Mouse (Mus musculus) CH12.LX (cell line): ENCODE measurements around the gene Fam173a. TPM values are rescaled to one million over a fixed set of nuclear protein-coding genes. Genes with fewer than 3 reads are reported as not detected.

ENCODE experiments used
- DNase-seq: peaks from one replicate; pipeline ENCODE4 v3.0.0-alpha.2; 2013; ENCODE audit errors: extremely low read depth
- H3K27ac ChIP-seq: 2 replicates; pipeline ENCODE4 v1.5.1; 2012; ENCODE audit warnings: low read depth, mild to moderate bottlenecking, control low read depth, moderate library complexity; ENCODE audit not compliant: insufficient read depth
- H3K27me3 ChIP-seq: replicated peaks from 2 replicates; pipeline ENCODE3; 2012; ENCODE audit warnings: inconsistent platforms
- H3K36me3 ChIP-seq, 2 experiments: replicated peaks in 1 of 2; 2 replicates each; pipeline versions ENCODE3 to v1.6.1; 2012; ENCODE audit warnings: inconsistent platforms in 1 of 2, low read length in 1 of 2, mild to moderate bottlenecking in 1 of 2, mixed read lengths in 1 of 2, moderate library complexity in 1 of 2; ENCODE audit not compliant: control insufficient read depth in 1 of 2, insufficient read depth in 1 of 2
- H3K4me1 ChIP-seq, 2 experiments: 2 replicates each; pipeline ENCODE4 v1.6.1; 2012; ENCODE audit warnings: inconsistent platforms in 1 of 2, moderate library complexity in 1 of 2; ENCODE audit not compliant: insufficient read depth in 2 of 2, control insufficient read depth in 1 of 2
- H3K4me2 ChIP-seq: 2 replicates; pipeline ENCODE4 v1.6.1; 2012; ENCODE audit warnings: low read depth, mild to moderate bottlenecking, control low read depth; ENCODE audit not compliant: poor library complexity, insufficient read depth, severe bottlenecking
- H3K4me3 ChIP-seq, 3 experiments: fragments of 150-350 bp in 1 of 3; sonication (generic) in 1 of 3; replicated peaks in 1 of 3; 2 replicates each; pipeline versions ENCODE3 to v1.5.1; 2011 to 2012; ENCODE audit warnings: low read depth in 2 of 3, low read length in 2 of 3, mild to moderate bottlenecking in 2 of 3, moderate library complexity in 2 of 3, control low read depth in 1 of 3, improper control_type of control experiment in 1 of 3, inconsistent platforms in 1 of 3, mixed read lengths in 1 of 3; ENCODE audit not compliant: poor library complexity in 1 of 3
- H3K79me2 ChIP-seq: replicated peaks from 2 replicates; pipeline ENCODE4 v1.6.1; 2012; ENCODE audit warnings: mild to moderate bottlenecking, moderate library complexity; ENCODE audit not compliant: control insufficient read depth, poor library complexity, insufficient read depth, severe bottlenecking; ENCODE audit errors: extremely low read depth
- H3K9ac ChIP-seq: 2 replicates; pipeline ENCODE4 v1.6.1; 2012; ENCODE audit warnings: low read depth, mild to moderate bottlenecking, control low read depth, moderate library complexity; ENCODE audit not compliant: insufficient read depth
- H3K9me3 ChIP-seq: replicated peaks from 2 replicates; pipeline ENCODE3; 2012; ENCODE audit warnings: low read length, inconsistent platforms, mixed read lengths
- BHLHE40 ChIP-seq: IDR thresholded peaks from 2 replicates; pipeline ENCODE4 v1.6.1; 2011; ENCODE audit warnings: mild to moderate bottlenecking, low read depth, low read length, improper control_type of control experiment
- CHD1 ChIP-seq: IDR thresholded peaks from 2 replicates; pipeline ENCODE4 v1.6.1; 2012; ENCODE audit warnings: low read depth, low read length, improper control_type of control experiment, inconsistent platforms
- CTCF ChIP-seq, 2 experiments: IDR thresholded peaks in 1 of 2; conservative IDR thresholded peaks in 1 of 2; 2 replicates each; pipeline ENCODE4 v1.5.1; 2011 to 2012; ENCODE audit warnings: low read depth in 2 of 2, low read length in 2 of 2, improper control_type of control experiment in 1 of 2, inconsistent platforms in 1 of 2, mild to moderate bottlenecking in 1 of 2, moderate library complexity in 1 of 2
- EP300 ChIP-seq: IDR thresholded peaks from 2 replicates; pipeline ENCODE4 v1.6.1; 2011; ENCODE audit warnings: low read length, improper control_type of control experiment
- ETS1 ChIP-seq: conservative IDR thresholded peaks from 2 replicates; pipeline ENCODE4 v1.6.1; 2012; ENCODE audit warnings: low read depth, mild to moderate bottlenecking, inconsistent platforms, low read length, improper control_type of control experiment, moderate library complexity
- MAFK ChIP-seq: IDR thresholded peaks from 2 replicates; pipeline ENCODE4 v1.6.1; 2011; ENCODE audit warnings: low read length, improper control_type of control experiment; ENCODE audit not compliant: insufficient replicate concordance
- MAX ChIP-seq: IDR thresholded peaks from 2 replicates; pipeline ENCODE4 v1.6.1; 2011; ENCODE audit warnings: low read length, improper control_type of control experiment
- MAZ ChIP-seq: IDR thresholded peaks from 2 replicates; pipeline ENCODE4 v1.6.1; 2012; ENCODE audit warnings: low read depth, mild to moderate bottlenecking, inconsistent platforms, low read length, improper control_type of control experiment, moderate library complexity
- MEF2A ChIP-seq: IDR thresholded peaks from 2 replicates; pipeline ENCODE4 v1.6.1; 2014; ENCODE audit warnings: low read depth, mild to moderate bottlenecking, inconsistent platforms, low read length, improper control_type of control experiment, borderline replicate concordance
- MYC ChIP-seq: IDR thresholded peaks from 2 replicates; pipeline ENCODE4 v1.6.1; 2011; ENCODE audit warnings: low read depth, mild to moderate bottlenecking, improper control_type of control experiment, low read length
- UBTF ChIP-seq: IDR thresholded peaks from 2 replicates; pipeline ENCODE4 v1.6.1; 2012; ENCODE audit warnings: low read depth, mild to moderate bottlenecking, inconsistent platforms, low read length, improper control_type of control experiment, moderate library complexity
- ZKSCAN1 ChIP-seq: IDR thresholded peaks from 2 replicates; pipeline ENCODE4 v1.6.1; 2012; ENCODE audit warnings: low read depth, inconsistent platforms, low read length, improper control_type of control experiment, borderline replicate concordance
- ZNF384 ChIP-seq: IDR thresholded peaks from 2 replicates; pipeline ENCODE4 v1.6.1; 2012; ENCODE audit warnings: low read depth, low read length, improper control_type of control experiment, inconsistent platforms
- dilution Hi-C: fragments of 300-500 bp; cut with MboI; formaldehyde crosslinking; loops from 2 replicates; pipeline ENCODE4 v1.14.3; 2020; ENCODE audit warnings: low sequenced_read_pairs; ENCODE audit not compliant: extremely low pct_unique_long_range_greater_than_20kb, extremely low pct_ligation_motif_present
- in situ Hi-C: fragments of 300-500 bp; cut with MboI; formaldehyde crosslinking; loops from 3 replicates; pipeline ENCODE4 v1.14.3; 2019; ENCODE audit warnings: low sequenced_read_pairs, low pct_ligation_motif_present, low pct_unique_long_range_greater_than_20kb, mixed read lengths
- polyA plus RNA-seq: library from polyadenylated mRNA; unstranded; fragments of >175 nt; gene quantifications from 2 replicates; pipeline ENCODE4 v1.2.1, GENCODE M21; 2012; ENCODE audit warnings: low read depth; ENCODE audit not compliant: insufficient read length
- total RNA-seq, 2 experiments: library from RNA; depleted of rRNA; stranded (reverse); fragments of 300-350 nt in 1 of 2; fragments of >200 nt in 1 of 2; gene quantifications; 2 replicates each; pipeline ENCODE4 v1.2.3; 2012 to 2014

Fam173a gene
- total and polyA plus RNA-seq, 3 experiments = 25.5 to 68.3 (median 25.5) TPM

GRCm38 (mm10) chr17:25830806-25831431 lies 38.2 kb upstream of the Fam173a start:
- Histone ChIP-seq H3K4me1 (peaks cover 23 to 54% of the 10 kb centered on the region in 2 experiments), H3K4me3 (peak overlapping the region in 1 of 3 experiments; percentile 13), H3K9ac (no peak overlapping the region; the same call in 1 of the 2 replicates), H3K9me3 (no peaks in the 10 kb centered on the region), H3K36me3 (peaks cover 56 to 77% of the 10 kb centered on the region in 2 experiments), H3K27ac (no peak overlapping the region), H3K79me2 (peaks cover 14% of the 10 kb centered on the region), H3K27me3 (no peaks in the 10 kb centered on the region), H3K4me2 (no peak overlapping the region)
- dilution Hi-C loops (no loop called here), in situ Hi-C loops (no loop called here)
- no peak for DNase-seq
- TF ChIP-seq CTCF (conservative IDR thresholded peaks at IDR 0.05 in 1 of 2, IDR thresholded peaks at IDR 0.05 in 1 of 2; ENCODE audit: low read depth in 2 of 2, low read length in 2 of 2) = no peak
- TF ChIP-seq ZKSCAN1 = no peak

GRCm38 (mm10) chr17:25830200-25830753 lies 37.6 kb upstream of the Fam173a start:
- Histone ChIP-seq H3K4me2 (no peak overlapping the region), H3K9me3 (no peaks in the 10 kb centered on the region), H3K4me1 (peaks cover 27 to 61% of the 10 kb centered on the region in 2 experiments), H3K36me3 (peaks cover 56 to 77% of the 10 kb centered on the region in 2 experiments), H3K4me3 (no peak overlapping the region), H3K27me3 (no peaks in the 10 kb centered on the region), H3K9ac (no peak overlapping the region), H3K27ac (no peak overlapping the region), H3K79me2 (peaks cover 14% of the 10 kb centered on the region)
- dilution Hi-C loops (no loop called here), in situ Hi-C loops (no loop called here)
- DNase-seq = no peak
- no peak for TF ChIP-seq MEF2A
- no peak for TF ChIP-seq MYC
- no peak for TF ChIP-seq ZNF384
- TF ChIP-seq ETS1 = no peak
- no peak for TF ChIP-seq MAX
- no peak for TF ChIP-seq ZKSCAN1
- no peak for TF ChIP-seq MAZ
- no peak for TF ChIP-seq MAFK
- no peak for TF ChIP-seq UBTF
- TF ChIP-seq CHD1 = no peak
- TF ChIP-seq EP300 = no peak
- no peak for TF ChIP-seq BHLHE40
